Mouse (Mus musculus) thymus, postnatal 0 days (tissue): ENCODE results near the gene 1700021F07Rik. TPM values are rescaled to one million over a fixed set of nuclear protein-coding genes. Genes with fewer than 3 reads are reported as not detected.

ENCODE experiments used
- DNase-seq: peaks from one replicate; pipeline ENCODE4 v3.0.0-alpha.2; 2015; ENCODE audit warnings: low spot score
- polyA plus RNA-seq: library from polyadenylated mRNA; unstranded; fragments of >200 nt; fragmentation: Nextera tagmentation; extraction: Ambion mirVana; gene quantifications from 2 replicates; pipeline ENCODE4 v1.2.1, GENCODE M21; 2015

Gene 1700021F07Rik
- polyA plus RNA-seq, 1 experiment from 2014 or later: not detected

GRCm38 (mm10) chr2:173561851-173562442 lies 39.6 kb downstream of the 1700021F07Rik start:
- DNase-seq: peak; percentile 75

- DNase-seq: no peak
These were observed 41.0 kb downstream of the 1700021F07Rik start for GRCm38 (mm10) chr2:173563336-173563735.

DNA sequence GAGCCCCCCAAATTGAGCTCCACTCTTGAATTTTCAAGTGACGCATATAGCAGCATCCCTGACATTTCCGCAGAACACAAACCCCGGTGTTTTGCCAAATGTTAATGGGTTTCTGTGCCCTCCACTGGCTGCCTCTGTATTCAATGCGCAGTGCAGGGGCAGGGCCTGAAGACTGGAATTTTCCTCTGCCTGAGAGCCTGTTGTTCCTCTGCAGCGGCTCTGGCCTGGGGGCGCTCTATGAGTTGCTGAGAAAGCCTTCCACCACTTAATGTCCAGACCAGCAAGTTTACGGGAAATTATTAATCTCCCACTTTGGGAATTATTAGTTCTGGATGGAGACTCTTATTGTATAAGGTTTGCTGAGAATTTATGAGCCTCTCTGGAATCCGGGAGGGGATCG lies 41.8 kb downstream of the 1700021F07Rik start:
- no peak for DNase-seq

Other genes starting within 250 kb of the 1700021F07Rik start
- gene Pmepa1, start 246.1 kb upstream of the 1700021F07Rik start, polyA plus RNA-seq: 3.1 and 4.2 TPM in 2 replicates
- gene Ankrd60, start 55.8 kb downstream of the 1700021F07Rik start, polyA plus RNA-seq: 0.30 TPM in 1 of 2 replicates, not detected in the other
- 32.9 and 41.8 TPM in 2 replicates for gene Rab22a, start 137.2 kb downstream of the 1700021F07Rik start, polyA plus RNA-seq
- gene 1700010B08Rik, start 196.8 kb downstream of the 1700021F07Rik start, polyA plus RNA-seq: not detected in 2 replicates
- gene Vapb, start 214.9 kb downstream of the 1700021F07Rik start, polyA plus RNA-seq: 10.0 and 10.9 TPM in 2 replicates